Mouse (Mus musculus) T-cell, adult 2 months (primary cell): Measurements from ENCODE around the gene Galnt15.

Source experiments
- DNase-seq: peaks from one replicate; pipeline ENCODE4 v3.0.0; 2022; ENCODE audit warnings: low spot score

Gene Galnt15

DNA sequence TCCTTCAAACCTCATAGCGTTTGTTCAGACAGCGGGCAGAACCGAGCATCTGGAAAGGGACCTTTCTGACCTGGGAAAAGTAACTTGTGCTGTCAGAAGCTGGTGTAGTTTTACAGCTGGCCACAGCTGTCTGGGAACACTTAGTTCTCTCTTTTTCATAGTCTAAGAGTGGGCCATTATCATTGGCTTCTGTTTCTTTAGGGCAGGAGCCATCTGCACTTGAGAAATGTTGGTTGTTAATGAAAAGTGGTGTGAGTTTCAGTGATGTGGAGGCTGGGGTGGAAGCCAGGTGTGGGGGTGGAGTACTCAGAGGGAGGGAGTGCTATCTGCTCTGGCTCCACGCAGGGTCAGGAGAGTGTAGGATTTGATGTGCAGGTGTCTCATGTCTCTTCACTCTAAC, 62.3 kb downstream of the Galnt15 start:
- no peak for DNase-seq

DNA sequence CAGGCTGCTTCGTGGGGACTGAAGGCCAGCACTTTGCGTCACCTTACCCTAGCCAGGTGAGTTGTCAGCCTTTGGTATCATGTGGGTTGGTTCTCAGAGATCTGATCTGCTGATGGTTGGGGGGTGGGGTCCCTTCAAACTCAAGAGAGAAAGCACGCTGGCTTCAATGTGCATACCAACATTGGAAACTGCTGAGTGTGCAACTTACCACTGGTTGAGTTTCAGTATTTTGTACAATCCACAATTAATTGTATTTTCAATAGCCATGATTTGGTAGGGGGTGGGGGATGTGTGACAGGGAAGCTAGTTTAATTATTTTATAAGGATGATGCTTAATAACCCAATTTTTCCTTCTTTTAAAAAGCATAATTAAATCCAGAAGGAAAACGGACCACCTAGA, 62.9 kb downstream of the Galnt15 start:
- no peak for DNase-seq

DNA sequence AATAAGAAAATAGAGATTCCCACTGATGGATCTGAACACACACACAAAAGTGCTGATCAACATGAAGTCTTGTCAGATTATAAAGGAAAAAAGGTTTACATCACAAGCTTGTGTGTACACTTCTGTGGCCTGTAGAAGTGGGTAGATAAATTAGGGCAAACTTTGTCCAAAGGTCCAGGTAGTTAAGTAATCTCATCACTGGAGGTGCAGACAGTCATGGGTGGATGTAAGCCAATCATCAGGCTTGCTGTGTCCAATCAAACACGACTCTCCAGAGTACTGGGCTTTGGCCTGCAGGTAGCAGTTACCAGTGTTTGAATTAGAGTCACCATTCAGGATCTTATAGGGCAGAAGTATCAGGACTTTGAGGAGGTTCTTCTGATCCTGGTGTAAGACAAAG, 64.2 kb downstream of the Galnt15 start:
- DNase-seq, result no peak

DNA sequence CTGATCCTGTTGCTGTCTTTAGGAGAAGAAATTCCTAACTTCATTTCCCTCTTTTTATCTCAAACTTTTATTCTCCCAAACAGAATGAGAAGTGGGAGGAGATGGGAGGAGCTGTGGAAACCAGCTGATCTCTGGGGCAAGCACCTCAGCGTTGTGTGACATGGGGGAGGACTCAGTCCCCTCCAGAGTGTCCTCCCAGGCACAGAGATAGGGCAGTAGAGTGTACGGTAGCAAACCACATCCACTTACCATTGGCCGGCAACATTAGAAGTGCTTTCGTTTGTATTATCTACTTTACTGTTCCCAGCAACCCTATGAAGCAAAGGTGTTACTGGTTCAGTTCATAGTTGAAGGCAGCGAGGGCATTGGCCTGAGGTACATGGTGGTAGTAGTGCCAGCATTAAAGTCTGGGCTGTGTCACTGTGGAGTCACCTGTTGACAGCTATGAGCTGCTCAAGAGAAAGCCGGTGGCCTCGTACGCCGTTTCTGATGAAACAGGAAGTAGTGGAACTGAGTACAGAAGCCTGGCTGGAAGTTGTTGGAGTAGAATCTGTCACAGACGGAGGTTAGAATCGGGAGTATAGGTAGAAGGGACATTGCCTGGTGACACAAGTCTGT, 64.8 kb downstream of the Galnt15 start:
- DNase-seq, result no peak

DNA sequence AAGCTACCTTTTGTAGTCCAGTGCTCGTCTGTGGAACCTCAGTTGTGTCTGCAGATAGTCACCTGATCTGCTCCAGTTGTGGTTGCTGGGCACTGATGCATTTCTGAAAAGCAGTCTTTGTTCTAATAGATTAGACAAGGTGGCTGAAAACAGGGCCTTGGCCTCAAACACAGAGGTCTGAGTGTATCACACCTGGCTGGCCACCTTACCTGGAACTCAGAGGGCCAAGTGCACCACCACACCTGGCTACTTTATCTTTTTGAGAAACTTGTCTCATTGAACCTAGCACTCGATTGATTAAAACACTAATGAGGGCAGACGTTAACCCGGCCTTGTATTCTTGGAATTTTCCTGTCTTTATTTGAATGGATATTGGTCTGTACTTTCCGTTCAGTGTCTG, 66.9 kb downstream of the Galnt15 start:
- DNase-seq, result no peak

DNA sequence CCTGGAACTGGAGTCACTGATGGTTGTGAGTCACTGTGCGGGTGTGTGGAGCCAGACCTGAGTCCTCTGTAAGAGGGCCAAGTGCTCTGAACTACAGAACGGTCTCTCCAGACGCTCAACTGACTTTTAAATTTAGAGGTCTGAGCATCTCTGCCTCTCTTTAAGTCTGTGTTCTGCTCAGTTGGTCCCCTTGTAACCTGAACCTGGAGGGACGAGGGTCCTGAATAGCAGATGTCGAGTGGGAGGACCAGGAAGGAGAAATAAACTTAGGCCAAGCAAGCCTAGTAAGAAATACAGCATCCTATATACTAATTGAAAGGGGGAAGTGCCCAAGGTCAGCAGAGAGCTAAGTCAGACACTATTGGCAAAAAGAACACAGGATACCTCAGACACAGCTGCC, 68.0 kb downstream of the Galnt15 start:
- no peak for DNase-seq

DNA sequence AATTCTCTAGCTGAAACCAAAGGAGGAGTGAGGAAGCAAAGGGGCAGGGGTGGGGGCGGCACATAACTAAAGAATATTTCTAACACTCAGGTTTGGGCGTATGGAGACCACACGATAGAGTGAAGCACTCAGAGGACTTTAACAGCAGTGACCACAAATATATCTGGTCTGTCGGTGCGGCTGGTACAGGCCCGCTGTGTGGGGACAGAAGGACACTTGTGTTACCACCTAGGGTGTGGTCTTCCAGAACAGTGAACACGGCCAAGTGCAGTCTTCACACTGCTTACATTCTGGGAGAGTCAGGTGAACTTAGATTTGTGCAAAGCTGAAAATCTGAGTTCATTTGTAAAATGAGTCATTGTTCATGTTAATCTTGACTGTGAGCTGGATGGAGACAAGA, 68.9 kb downstream of the Galnt15 start:
- no peak for DNase-seq

DNA sequence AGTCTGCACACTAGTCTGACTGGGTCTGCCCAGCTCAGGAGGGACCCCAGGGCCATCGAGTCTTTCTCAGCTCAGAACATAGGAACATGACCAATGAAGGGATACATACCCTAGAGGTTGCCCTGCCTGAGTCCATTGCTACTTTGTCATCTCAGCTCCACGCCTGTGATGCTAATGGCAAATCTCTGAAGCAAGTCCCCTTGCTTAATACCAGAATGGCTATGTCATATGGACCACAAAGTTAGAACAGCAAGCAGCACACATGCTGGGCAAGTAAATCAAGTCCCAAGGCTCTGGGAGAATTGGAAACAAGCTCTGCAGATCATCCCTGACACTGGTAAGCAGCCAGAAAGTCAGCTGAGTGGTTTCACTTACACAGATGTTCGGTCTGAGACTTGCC, 70.2 kb downstream of the Galnt15 start:
- DNase-seq, result no peak

DNA sequence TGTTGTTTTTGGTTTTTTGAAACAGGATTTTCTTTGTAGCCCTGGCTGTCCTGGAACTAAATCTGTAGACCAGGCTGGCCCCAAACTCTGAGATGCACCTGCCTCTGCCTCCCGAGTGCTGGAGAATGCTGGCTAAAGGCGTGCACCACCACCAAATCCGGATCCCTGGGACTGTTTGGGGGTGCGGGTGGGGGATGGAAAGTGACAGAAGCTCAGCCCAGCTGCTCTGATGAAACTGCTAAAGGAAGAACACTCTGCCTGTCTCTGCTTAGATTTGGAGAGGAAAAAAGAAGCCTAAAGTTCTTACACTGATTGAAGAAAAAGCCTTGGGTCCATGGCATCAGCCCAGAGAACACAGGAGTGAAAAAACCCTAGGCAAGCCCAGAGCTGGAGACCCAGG, 74.8 kb downstream of the Galnt15 start:
- no peak for DNase-seq

DNA sequence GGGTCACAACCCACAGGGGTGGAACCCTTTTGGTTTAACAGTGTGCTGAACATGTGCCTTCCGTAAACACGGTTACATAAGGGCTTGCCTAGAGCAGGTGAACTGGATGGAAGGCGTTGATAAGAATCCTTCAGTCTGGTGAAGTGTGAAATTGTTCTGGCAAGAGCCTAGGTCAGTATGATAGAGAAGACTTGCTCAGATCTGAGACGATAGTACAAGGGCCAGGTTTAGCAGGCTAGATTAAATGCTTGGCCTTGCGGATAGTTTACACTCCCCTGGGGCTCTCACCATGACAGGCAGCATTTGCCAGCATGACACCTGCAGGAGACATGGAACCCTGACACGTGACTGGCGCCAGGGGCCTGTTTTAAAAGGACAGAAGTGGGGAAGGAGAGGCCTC, 76.9 kb downstream of the Galnt15 start:
- DNase-seq, result no peak

DNA sequence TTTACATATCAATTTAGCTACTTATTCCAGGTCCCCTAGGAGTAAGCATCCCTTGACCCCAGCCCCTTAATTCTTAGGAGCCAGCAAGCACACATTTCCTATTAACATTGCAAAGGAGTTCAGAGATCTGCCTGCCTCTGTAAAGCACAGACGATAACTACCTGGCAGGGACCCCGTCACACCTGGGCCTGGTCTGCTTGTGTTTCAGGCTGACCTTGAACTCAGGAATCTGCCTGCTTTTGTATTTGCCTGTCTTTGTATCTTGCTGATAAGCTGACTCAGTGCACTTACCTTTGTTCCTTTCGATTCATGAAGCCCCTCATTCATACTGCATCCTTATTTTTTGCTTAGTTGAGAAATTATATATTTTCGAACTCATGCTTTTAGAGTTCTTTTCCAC, 78.1 kb downstream of the Galnt15 start:
- no peak for DNase-seq
